Mouse (Mus musculus) myocyte (in vitro differentiated cells): ENCODE results near the gene Clptm1. TPM values are rescaled to one million over a fixed set of nuclear protein-coding genes. Genes with fewer than 3 reads are reported as not detected.
"Not testable (repeated sequence)": the region's sequence is repeated elsewhere in the genome, so short reads cannot be mapped to it uniquely, and the experiment has no call there.

Source experiments
- H3K27me3 ChIP-seq: one replicate; pipeline ENCODE4 v1.6.1; 2011; ENCODE audit not compliant: control insufficient read depth, insufficient read depth, insufficient read length
- H3K36me3 ChIP-seq: one replicate; pipeline ENCODE4 v1.6.1; 2011; ENCODE audit not compliant: control insufficient read depth, insufficient read depth
- H3K4me2 ChIP-seq: one replicate; pipeline ENCODE4 v1.6.1; 2011; ENCODE audit warnings: low read depth, control low read depth
- H3K4me3 ChIP-seq: one replicate; pipeline ENCODE4 v1.5.1; 2011; ENCODE audit warnings: mild to moderate bottlenecking, control low read depth, moderate library complexity
- H3K79me2 ChIP-seq: one replicate; pipeline ENCODE4 v1.6.1; 2011; ENCODE audit not compliant: control insufficient read depth, insufficient read depth
- H3ac ChIP-seq: one replicate; pipeline ENCODE4 v1.6.1; 2011; ENCODE audit not compliant: control insufficient read depth, insufficient read length
- CEBPB ChIP-seq: IDR thresholded peaks from 2 replicates; pipeline ENCODE4 v1.6.1; 2011; ENCODE audit warnings: mild to moderate bottlenecking, moderate library complexity; ENCODE audit not compliant: poor library complexity, insufficient read depth, severe bottlenecking
- E2F4 ChIP-seq: IDR thresholded peaks from one replicate; pipeline ENCODE4 v1.6.1; 2011; ENCODE audit warnings: mild to moderate bottlenecking, control low read depth, moderate library complexity; ENCODE audit not compliant: insufficient read depth
- MAX ChIP-seq: IDR thresholded peaks from one replicate; pipeline ENCODE4 v1.6.1; 2011; ENCODE audit warnings: low read depth, mild to moderate bottlenecking, control low read depth
- MYOD1 ChIP-seq, 3 experiments: IDR thresholded peaks; one replicate each; pipeline ENCODE4 v1.6.1; 2011; ENCODE audit warnings: control low read depth in 2 of 3, low read depth in 2 of 3, mild to moderate bottlenecking in 2 of 3, moderate library complexity in 1 of 3; ENCODE audit not compliant: insufficient read length in 2 of 3, control insufficient read depth in 1 of 3
- MYOG ChIP-seq, 3 experiments: IDR thresholded peaks; one replicate each; pipeline ENCODE4 v1.6.1; 2011; ENCODE audit warnings: control low read depth in 2 of 3, low read depth in 2 of 3, mild to moderate bottlenecking in 2 of 3; ENCODE audit not compliant: insufficient read length in 2 of 3, control insufficient read depth in 1 of 3, insufficient read depth in 1 of 3
- POLR2A ChIP-seq: IDR thresholded peaks from one replicate; pipeline ENCODE4 v1.6.1; 2011; ENCODE audit warnings: low read depth, mild to moderate bottlenecking, control low read depth, moderate library complexity; ENCODE audit not compliant: insufficient read length
- POLR2AphosphoS2 ChIP-seq: IDR thresholded peaks from one replicate; pipeline ENCODE4 v1.6.1; 2011; ENCODE audit warnings: low read depth, control low read depth; ENCODE audit not compliant: insufficient read length
- REST ChIP-seq: IDR thresholded peaks from one replicate; pipeline ENCODE4 v1.6.1; 2011; ENCODE audit warnings: mild to moderate bottlenecking, control low read depth, moderate library complexity; ENCODE audit not compliant: insufficient read depth, insufficient read length
- SRF ChIP-seq: IDR thresholded peaks from one replicate; pipeline ENCODE4 v1.6.1; 2011; ENCODE audit warnings: low read depth; ENCODE audit not compliant: control insufficient read depth, insufficient read length
- TCF12 ChIP-seq: IDR thresholded peaks from one replicate; pipeline ENCODE4 v1.6.1; 2011; ENCODE audit warnings: mild to moderate bottlenecking, control low read depth; ENCODE audit not compliant: poor library complexity, insufficient read depth, severe bottlenecking
- TCF3 ChIP-seq: IDR thresholded peaks from one replicate; pipeline ENCODE4 v1.6.1; 2011; ENCODE audit warnings: low read depth, control low read depth; ENCODE audit not compliant: insufficient read length
- USF1 ChIP-seq: IDR thresholded peaks from one replicate; pipeline ENCODE4 v1.6.1; 2011; ENCODE audit warnings: low read depth, mild to moderate bottlenecking, control low read depth, moderate library complexity
- polyA plus RNA-seq: library from polyadenylated mRNA; unstranded; fragments of >200 nt; fragmentation: generic; extraction: Trizol; gene quantifications from one replicate; pipeline ENCODE4 v1.2.1, GENCODE M21; 2012; ENCODE audit warnings: missing spikeins

Gene Clptm1
- polyA plus RNA-seq, 1 experiment: 126 TPM

DNA sequence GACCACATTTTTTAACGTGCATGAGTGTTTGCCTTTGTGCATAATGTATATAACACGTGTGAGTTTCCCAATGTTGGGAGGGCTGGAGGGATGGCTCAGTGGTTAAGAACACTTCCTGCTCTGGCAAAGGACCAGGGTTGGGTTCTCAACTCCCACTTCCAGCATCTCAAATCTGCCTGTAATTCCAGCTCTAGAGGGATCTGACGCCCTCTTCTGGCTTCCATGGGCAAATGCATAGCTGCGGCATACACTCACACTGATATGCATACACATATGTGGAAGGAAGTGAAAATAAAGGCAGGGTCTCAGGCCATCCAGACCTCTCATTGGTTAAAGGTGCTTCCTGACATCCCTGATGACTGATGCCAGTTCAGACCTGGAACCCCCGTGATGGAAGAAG is 57.5 kb downstream of the Clptm1 start:
- Histone ChIP-seq H3K4me3 (no peak overlapping the region), H3K79me2 (peaks cover 14% of the 10 kb centered on the region), H3K36me3 (peaks cover 6% of the 10 kb centered on the region), H3K4me2 (no peak overlapping the region), H3ac (no peak overlapping the region), H3K27me3 (no peaks in the 10 kb centered on the region)
- TF ChIP-seq E2F4 (no peak), SRF (no peak), POLR2A (no peak), USF1 (no peak), MAX (no peak), POLR2AphosphoS2 (no peak), CEBPB (no peak), TCF3 (no peak), MYOD1 (IDR thresholded peaks at IDR 0.05; ENCODE audit: control insufficient read depth in 1 of 3, insufficient read length in 2 of 3, low read depth in 2 of 3) (no peak)

DNA sequence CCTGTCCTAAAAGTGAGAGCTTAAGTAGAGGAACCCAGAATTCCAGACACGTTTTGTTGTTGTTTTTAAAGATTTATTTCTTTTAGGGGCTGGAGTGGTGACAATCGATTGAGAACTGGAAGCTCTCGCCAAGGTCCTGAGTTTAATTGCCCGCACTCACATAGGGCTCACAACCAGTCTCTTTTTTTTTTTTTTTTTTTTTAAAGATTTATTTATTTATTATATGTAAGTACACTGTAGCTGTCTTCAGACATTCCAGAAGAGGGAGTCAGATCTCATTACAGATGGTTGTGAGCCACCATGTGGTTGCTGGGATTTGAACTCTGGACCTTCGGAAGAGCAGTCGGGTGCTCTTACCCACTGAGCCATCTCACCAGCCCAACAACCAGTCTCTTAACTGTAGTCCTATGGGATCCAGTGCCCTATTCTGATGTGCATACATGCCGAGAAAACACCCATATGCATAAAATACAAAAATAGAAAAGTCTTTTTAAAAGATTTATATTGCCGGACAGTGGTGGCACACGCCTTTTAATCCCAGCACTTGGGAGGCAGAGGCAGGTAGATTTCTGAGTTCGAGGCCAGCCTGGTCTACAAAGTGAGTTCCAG is 60.1 kb downstream of the Clptm1 start:
- peak overlapping the region; percentile 69 for H3K4me3 ChIP-seq
- peak overlapping the region; percentile 48 for H3K4me2 ChIP-seq
- not testable (repeated sequence) for H3K27me3 ChIP-seq

DNA sequence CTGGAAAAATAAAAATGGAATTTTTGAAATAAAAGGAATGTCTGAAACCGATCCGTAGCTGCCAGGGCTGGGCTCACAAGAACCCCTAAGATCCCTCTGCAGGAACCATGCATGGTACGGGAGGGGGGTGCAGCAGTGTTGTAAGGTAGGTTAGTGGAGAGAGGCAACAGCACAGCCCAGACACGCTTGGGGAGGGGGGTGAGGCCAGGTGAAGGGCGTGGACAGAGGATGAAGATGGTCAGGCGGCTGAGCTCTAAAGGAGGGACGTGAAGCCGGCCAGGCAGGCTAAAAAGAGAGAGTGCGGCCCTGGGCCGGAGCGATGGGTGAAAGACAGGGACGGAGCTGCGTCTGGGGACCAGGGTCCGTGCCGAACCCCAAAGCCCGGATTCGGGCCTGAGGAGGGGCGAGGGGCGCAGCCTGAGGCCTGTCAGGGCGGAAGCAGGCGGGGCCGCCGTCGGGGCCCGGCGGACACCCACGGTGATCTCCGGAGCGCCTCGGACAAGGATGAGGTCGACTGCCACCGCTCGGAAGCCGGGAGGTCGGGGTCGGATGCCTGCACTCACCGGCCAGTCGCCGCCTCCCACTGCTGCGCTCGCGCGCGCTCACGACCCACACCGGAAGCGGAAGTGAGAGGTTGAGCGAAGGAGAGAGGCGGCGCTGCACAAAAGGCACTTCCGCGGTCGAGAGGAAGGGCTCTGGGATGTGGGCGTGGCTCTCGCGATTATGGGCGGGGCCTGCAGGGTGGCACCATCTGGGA is 60.8 kb downstream of the Clptm1 start, which contains the start of gene Clasrp:
Clasrp (minus strand) TSS at position 638 of the 757 bp plus-strand sequence.
- Histone ChIP-seq H3K4me2 (peak within 1 kb of the TSS; percentile 85), H3ac (peak within 1 kb of the TSS; percentile 72), H3K4me3 (peak within 1 kb of the TSS; percentile 69), H3K27me3 (no peaks in the 10 kb centered on the region), H3K79me2 (peaks cover 35% of the 10 kb centered on the region), H3K36me3 (peaks cover 4% of the 10 kb centered on the region)
- TF ChIP-seq E2F4 (peak; percentile 35), MAX (no peak), POLR2A (peak; percentile 96), CEBPB (no peak), SRF (no peak), MYOG (IDR thresholded peaks at IDR 0.05; ENCODE audit: control insufficient read depth in 1 of 3, insufficient read depth in 1 of 3, insufficient read length in 2 of 3, low read depth in 2 of 3) (peak in 1 of 3 experiments; percentile 36), TCF3 (no peak), REST (no peak), POLR2AphosphoS2 (peak; percentile 98), USF1 (no peak), MYOD1 (IDR thresholded peaks at IDR 0.05; ENCODE audit: control insufficient read depth in 1 of 3, insufficient read length in 2 of 3, low read depth in 2 of 3) (peak in 1 of 3 experiments; percentile 1), TCF12 (no peak)

More for the DNA sequence above, 60.1 kb downstream of the Clptm1 start:
- Histone ChIP-seq H3ac (peak overlapping the region; percentile 72), H3K79me2 (peaks cover 32% of the 10 kb centered on the region)
- not testable (repeated sequence) for H3K36me3 ChIP-seq

DNA sequence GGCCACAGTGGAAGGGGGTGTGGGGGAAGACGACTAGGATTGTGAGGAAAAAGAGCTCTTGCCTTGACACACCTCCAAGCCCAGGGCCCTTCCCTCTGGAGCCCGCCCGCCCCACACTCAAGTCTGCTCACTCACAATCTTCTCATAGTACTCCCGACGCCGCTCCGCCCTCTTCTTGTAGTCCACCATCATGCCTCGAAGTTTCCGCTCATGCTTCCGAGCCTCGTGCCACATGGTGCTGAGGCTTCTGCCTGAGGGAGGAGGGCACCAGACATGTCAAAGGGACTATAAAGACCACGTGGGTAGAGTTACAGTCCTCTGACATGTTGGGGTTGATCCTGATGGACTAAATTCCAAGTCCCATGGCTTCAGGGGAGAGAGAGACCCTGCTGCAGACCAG is 61.8 kb downstream of the Clptm1 start:
- no peak for TF ChIP-seq E2F4
- TF ChIP-seq MAX: no peak
- no peak for TF ChIP-seq MYOG (IDR thresholded peaks at IDR 0.05; ENCODE audit: control insufficient read depth in 1 of 3, insufficient read depth in 1 of 3, insufficient read length in 2 of 3, low read depth in 2 of 3)
- no peak for TF ChIP-seq SRF
- peaks cover 4% of the 10 kb centered on the region for H3K36me3 ChIP-seq
- H3K27me3 ChIP-seq: no peaks in the 10 kb centered on the region
- H3K4me2 ChIP-seq: peak overlapping the region; percentile 85
- H3K4me3 ChIP-seq: peak overlapping the region; percentile 69
- peak overlapping the region; percentile 72 for H3ac ChIP-seq
- peaks cover 38% of the 10 kb centered on the region for H3K79me2 ChIP-seq

DNA sequence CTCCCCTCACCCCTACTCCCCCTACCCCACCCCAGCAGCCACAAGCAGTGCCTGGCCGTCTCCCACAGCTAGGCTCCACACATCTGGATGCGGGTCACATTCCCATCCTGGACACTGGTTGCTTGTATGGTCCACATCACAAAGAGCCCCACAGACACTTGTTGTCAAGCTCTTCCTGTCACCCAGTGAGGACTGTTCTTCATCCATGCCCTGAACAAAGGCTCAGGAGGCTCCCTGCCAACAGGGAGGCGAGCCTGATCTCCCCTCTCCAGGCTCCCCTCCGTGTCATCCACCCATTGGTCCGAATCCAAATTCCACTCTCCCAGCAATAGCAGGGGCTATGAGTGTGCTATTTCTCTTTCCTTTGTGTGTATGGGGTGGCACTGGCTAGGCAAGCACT is 64.3 kb downstream of the Clptm1 start:
- peaks cover 43% of the 10 kb centered on the region for H3K79me2 ChIP-seq
- H3K36me3 ChIP-seq: peaks cover 4% of the 10 kb centered on the region
- no peak overlapping the region for H3K4me2 ChIP-seq
- no peak overlapping the region for H3K4me3 ChIP-seq
- H3ac ChIP-seq: no peak overlapping the region
- no peak for TF ChIP-seq USF1
- TF ChIP-seq TCF3: no peak
- no peak for TF ChIP-seq POLR2AphosphoS2
- TF ChIP-seq SRF: no peak
- TF ChIP-seq E2F4: no peak
- TF ChIP-seq REST: no peak
- no peak for TF ChIP-seq MYOG (IDR thresholded peaks at IDR 0.05; ENCODE audit: control insufficient read depth in 1 of 3, insufficient read depth in 1 of 3, insufficient read length in 2 of 3, low read depth in 2 of 3)
- TF ChIP-seq POLR2A: no peak
- TF ChIP-seq TCF12: no peak
- TF ChIP-seq MAX: no peak
- no peak for TF ChIP-seq MYOD1 (IDR thresholded peaks at IDR 0.05; ENCODE audit: control insufficient read depth in 1 of 3, insufficient read length in 2 of 3, low read depth in 2 of 3)
- no peak for TF ChIP-seq CEBPB
- no peaks in the 10 kb centered on the region for H3K27me3 ChIP-seq
